Mouse (Mus musculus) CD4-positive helper T cell, adult 2 months (primary cell): ENCODE measurements around the gene Sgsm1.

ENCODE experiments used
- DNase-seq: peaks from one replicate; pipeline ENCODE4 v3.0.0-alpha.2; 2012; ENCODE audit warnings: low read depth, missing footprints, low spot score

The Sgsm1 gene

DNA sequence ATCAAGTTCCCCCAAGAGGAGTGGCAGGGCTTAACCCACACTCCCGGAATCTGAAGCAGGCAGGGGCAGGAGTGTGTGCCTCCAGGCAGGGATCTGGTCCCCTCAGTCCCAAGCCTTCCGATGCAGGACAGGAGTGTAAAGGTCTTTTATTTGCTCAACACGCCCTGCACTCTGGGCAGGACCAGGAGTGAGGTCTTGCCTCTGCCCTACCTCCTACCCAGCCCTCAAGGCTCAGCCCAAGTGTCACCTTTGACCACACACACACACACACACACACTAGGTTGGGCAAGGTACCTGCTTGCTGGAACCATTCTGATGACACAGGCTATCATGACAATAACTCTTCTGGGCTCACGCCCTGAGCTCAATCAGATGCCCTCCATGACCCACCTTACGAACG, 91.1 kb downstream of the Sgsm1 start:
- DNase-seq: no peak

DNA sequence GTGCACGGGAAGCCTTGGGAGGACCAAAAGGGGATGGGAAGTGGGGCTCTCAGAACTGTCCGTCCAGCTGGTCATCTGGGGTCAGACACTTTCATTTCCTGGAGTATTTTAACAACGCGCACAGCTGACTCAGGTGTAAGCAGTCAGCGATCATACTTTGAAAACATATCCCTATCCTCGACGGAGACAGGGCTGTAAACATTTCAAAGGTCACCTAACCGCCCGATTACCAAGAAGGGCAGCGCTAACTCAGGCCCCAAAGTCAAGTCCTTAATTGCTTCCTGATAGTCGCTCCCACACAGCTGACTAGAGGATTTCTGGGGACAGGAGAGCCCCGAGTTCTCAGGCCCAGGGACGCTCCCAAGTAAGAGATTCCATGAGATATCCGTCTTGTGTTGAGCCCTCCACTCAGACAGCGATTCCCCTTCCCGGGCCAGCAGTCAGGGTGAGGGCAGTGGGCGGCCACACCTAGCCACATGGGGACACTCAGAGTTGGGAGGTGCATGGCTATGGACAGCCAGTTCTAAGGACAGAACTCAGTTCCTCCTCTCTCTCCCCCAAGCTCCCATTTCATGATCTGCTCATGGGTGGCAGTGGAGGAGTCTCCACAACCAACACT, 91.9 kb downstream of the Sgsm1 start:
- no peak for DNase-seq

GRCm38 (mm10) chr5:113217076-113217475, 93.5 kb downstream of the Sgsm1 start:
- DNase-seq: no peak

- DNase-seq: no peak
These were observed 94.1 kb downstream of the Sgsm1 start for GRCm38 (mm10) chr5:113216328-113216960.

DNA sequence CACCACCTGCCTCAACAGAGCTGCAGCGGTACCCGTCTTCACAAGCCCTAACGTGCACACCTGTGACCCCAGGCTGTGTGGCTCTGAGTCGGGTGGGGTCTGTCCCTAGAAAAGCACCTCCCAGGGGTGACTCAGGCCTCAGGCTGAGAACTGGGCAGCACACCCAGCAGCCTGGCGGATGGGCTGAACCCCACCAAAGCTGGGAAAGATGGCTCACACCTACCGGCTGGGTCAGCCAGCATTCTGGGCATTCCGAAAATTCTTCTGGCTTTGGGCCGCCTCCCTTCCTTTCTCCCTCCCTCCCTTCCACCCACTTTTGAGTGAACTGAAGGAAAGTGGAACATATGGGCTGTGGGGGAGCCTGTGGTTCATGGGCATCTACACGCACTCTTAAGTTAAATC, 95.0 kb downstream of the Sgsm1 start:
- DNase-seq: no peak

- DNase-seq: no peak
These were observed 96.1 kb downstream of the Sgsm1 start for GRCm38 (mm10) chr5:113214455-113214854.

- DNase-seq: no peak
These were observed 96.5 kb downstream of the Sgsm1 start for GRCm38 (mm10) chr5:113214041-113214440.

DNA sequence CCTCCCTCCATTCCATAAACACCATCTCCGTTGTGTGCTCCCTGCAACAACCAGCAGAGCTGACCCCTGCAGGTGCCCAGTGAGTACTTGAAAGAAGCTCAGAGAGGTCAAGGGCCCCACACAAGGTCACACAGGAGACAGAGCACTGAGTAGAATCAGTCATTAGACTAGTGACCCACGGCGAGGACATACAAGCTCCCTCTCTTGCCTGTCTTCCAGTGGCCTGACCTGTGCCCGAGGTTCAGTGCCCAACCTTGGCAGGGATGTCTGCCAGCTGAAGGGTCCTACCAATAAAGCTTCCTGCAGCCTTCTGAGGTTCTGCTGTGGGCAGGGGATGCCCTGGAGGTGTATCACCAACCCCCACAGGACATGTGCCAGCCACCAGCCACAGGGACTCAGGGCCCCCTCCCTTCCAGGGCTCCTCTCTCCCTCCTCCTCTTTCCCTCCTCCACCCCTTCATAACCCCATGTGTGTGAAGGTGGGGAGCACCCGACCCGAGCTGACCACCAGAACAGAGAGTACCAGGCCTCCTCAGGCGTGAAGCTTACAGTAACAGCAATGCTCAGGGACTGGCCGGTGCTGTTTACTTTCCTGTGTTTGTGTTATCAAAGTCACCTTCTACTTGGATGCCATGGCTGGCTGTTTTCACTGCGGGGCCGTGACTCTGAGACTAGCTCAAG, 98.3 kb downstream of the Sgsm1 start:
- no peak for DNase-seq

- no peak for DNase-seq
These were observed 100.3 kb downstream of the Sgsm1 start for GRCm38 (mm10) chr5:113210314-113210713.

DNA sequence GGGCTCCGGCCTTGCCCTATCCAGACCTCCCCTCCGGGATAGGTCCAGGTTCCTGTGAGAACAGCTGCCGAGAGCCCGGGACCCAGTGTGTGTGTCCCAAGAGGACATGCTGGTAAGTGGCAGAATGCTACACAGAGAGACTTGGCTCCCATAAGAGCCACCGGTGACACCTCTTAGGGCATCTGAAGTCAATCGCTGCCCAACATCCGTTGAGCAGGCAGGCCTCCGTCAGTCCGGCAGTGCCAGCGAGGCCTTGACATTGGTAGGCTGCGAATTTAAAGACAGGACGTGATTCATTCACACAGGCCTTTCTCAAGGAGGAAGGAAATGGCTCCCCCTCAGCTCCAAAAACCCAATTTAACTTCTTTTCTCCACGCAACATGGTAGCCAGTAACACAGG, 100.7 kb downstream of the Sgsm1 start:
- no peak for DNase-seq

GRCm38 (mm10) chr5:113209401-113209750, 101.2 kb downstream of the Sgsm1 start:
- no peak for DNase-seq

DNA sequence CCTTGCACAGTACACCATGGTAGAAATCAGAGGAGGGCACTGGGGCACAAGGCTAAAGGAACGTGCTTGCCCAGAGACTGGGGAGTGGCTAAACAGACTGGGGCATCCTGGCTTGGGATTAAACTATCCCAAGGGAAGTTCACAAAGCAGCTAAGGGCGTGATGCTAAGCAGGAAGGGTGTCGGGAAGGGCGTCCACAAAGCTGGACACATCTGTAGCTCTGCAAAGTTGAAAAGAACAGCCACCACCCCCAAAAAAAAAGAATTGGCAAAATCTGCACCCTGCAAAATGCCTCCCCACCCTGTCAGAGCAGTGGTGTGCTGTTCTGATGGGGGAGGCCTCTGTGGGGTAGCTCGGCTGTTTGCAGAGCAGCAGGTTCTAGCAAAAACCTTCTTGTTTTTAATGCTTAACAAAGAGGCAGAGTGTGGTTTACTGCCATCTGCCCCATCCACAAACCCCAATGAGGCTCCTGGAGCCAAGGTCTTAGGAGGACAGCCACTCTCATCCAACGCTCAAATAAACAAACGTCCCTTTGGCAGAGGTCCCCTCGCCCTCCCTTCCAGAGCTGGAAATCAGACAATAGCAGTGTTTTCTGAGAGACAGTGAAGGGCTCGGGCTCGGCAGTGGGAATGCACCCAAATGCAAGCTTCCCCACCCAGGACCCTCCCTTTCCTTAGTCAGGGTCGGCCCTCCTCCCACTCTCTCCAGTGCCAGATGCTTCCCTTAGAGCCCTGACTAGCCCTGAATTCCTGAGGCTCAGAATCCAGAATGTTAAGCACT, 101.8 kb downstream of the Sgsm1 start:
- no peak for DNase-seq

DNA sequence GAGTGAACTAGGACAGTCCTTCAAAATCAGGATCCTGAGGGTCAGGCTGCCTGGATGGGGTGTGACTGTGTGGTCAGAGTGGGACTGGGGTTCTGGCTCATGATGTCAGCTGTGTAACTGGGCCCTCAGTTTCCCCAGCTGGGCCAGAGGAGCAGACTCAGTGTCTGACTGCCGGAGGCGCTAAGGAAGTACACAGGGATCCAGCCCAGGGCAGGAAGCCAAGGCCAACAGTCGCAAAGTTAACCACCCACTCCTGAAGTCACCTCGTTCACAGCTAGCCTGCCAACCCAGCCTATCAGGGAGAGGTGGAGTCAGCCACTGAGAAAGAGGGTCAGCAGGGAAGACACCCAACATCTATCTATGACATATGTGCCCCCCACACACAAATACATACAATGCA, 102.5 kb downstream of the Sgsm1 start:
- no peak for DNase-seq

GRCm38 (mm10) chr5:113206670-113207352, 103.8 kb downstream of the Sgsm1 start:
- DNase-seq: no peak

DNA sequence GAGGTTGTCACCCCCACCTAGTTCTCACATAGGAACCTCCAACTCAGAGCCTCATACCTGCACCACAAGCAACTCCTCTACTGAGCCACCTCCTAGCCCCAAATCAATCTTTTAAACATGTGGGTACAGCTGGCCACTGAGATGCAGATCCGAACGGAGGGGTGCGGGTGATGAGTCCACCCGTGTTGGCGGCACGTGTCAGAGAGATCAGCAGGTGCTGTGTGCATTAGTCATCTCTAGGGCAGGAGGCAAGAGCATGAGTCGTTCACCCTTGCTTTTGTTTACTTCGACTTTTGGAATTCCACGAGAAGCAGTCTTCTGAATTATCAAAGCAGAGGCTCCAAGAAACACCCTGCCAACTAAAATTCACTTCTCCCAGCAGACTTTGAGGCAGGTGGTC, 106.4 kb downstream of the Sgsm1 start:
- DNase-seq: no peak

DNA sequence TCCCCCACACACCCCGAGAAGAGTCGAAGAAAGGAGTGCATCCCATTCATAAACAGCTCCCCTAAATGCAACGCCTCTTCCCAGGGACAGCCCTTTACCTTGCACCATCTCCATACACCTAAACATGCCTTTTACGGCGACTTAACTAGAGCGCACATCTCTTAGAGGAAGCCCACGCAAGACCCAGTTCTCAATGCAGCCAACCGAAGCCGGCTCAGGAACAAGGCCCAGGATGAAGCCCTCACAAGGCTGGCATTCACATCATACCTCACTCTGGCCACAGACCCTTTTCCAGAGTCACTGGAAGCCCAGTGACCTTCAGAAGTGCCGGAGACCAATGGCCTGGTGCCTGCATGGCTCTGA, 110.8 kb downstream of the Sgsm1 start:
- DNase-seq: no peak

DNA sequence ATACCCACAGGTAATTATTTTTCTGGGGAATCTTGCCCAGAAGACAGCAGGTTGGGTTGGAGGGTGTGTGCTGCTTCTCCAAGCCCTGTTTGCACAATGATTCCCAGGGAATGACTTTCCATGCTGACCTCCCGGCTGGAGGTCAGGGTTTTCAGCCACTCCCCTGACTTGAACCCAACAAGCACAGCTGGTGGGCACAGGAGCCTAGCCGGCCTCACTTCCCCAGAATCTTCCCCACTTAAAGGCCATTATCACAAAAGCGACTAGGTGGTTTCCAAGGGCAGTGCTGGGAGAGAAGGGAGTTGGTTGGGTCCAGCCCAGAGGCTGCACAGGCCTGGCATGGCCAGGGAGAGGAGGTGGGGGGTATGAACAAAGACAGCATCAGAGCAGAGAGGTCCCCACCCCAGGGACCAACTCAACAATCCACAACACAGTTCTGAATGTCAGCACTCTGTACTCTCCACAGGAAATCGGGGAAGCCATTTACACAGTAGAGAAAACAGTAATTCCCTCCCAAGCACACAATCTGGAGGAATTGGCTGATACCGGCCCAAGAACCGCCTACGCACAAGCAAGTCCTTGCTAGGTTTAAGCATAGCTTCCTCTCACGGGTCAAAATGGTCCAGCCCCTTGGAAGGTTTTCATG, 111.3 kb downstream of the Sgsm1 start:
- DNase-seq: no peak

DNA sequence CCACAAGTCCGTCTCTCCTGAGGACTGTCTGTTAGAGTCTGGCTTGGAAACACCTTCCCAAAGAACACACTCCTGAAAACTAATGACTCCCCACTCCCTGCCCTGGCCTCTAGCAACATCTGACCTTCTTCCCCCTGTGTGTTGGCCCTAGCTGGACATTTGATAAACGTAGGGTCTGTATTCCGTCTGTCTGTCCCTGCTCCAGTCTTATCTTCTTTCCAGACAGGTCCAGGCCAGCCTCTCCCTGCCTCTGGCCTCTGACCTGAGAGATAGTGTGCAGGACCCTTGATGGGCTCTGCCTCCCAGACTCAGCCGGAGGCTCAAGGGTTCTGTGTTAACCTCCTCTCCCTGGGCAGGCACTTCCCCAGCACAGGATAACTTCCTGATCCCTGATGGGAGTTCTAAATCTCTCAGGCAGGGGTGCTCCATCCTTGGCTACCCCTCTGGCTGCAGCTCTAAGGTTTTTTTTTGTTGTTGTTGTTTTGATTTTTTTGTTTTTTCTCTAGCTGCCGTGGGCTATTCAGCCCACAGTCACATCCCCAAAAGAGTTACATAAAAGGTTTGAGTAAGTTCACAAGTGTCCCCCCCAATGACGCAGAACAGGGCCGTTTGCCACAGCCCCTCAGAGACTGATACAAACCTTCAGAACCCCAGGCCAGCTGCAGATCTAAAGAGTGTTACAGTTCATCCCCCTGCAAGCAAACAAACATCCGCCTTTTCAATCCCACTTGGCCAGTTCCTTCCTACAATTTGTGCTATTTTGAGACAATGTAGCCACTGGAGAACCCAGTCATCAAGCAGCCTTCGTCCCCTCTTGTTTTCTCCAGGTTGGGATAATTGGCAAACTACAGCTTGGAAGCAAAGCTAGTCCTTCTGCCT, 113.4 kb downstream of the Sgsm1 start:
- DNase-seq: no peak

GRCm38 (mm10) chr5:113195907-113196306, 114.7 kb downstream of the Sgsm1 start:
- DNase-seq: no peak

GRCm38 (mm10) chr5:113195451-113195850, 115.1 kb downstream of the Sgsm1 start:
- DNase-seq: no peak
